Mouse (Mus musculus): ENCODE data around the gene Cabcoco1. TPM values are rescaled to one million over a fixed set of nuclear protein-coding genes. Genes with fewer than 3 reads are reported as not detected.

Cabcoco1 gene
- polyA plus RNA-seq, 1 experiment from 2014 or later = 0.51 TPM

- Histone ChIP-seq H3K4me1 (replicated peaks) (no peaks in the 10 kb centered on the region), H3K27ac (no peak overlapping the region), H3K27me3 (no peaks in the 10 kb centered on the region), H3K36me3 (no peaks in the 10 kb centered on the region), H3K9me3 (0 out of 2 replicates have a peak, but pooled peaks cover 6% of the 10 kb centered on the region), H3K4me3 (replicated peaks) (no peak overlapping the region), H3K4me2 (replicated peaks) (no peak overlapping the region), H3K9ac (replicated peaks) (no peak overlapping the region)
- WGBS = 93% methylated on average over 13 of the region's 13 CpGs
- no peak for ATAC-seq
Observed at GRCm38 (mm10) chr10:68430929-68431328, 110.8 kb downstream of the Cabcoco1 start.

DNA sequence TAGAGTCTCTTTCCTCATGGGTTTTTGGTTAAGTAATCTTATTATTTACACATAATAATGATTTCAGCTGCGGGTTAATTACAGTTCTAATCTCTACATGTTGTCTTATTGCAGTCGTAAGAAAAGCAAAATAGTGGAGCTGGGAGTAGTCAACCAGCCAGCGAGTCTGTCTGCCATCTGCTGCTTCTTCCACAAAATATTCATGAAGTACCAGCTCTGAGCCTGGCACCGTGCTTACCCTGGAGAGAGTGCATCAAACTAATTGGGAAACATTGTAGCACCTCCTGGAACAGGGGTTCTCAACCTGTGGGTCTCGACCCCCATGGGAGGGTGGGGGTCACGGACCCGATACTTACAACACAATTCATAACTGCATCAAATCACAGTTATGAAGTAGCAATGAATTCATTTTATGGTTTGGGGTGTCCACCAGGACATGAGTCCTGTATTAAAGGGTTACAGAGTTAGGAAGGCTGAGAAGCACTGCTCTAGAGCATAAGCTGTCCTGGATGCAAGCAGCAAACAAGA lies 121.2 kb downstream of the Cabcoco1 start:
- Histone ChIP-seq H3K27me3 (no peaks in the 10 kb centered on the region), H3K4me3 (replicated peaks) (no peak overlapping the region), H3K9me3 (no peaks in the 10 kb centered on the region), H3K4me1 (replicated peaks) (no peaks in the 10 kb centered on the region), H3K9ac (replicated peaks) (no peak overlapping the region), H3K4me2 (replicated peaks) (no peak overlapping the region), H3K36me3 (no peaks in the 10 kb centered on the region), H3K27ac (no peak overlapping the region)
- ATAC-seq = no peak
- WGBS = 74% methylated on average over 7 of the region's 7 CpGs

GRCm38 (mm10) chr10:68419893-68420292 lies 121.8 kb downstream of the Cabcoco1 start:
- Histone ChIP-seq H3K36me3 (no peaks in the 10 kb centered on the region), H3K9me3 (no peaks in the 10 kb centered on the region), H3K4me2 (replicated peaks) (no peak overlapping the region), H3K4me1 (replicated peaks) (no peaks in the 10 kb centered on the region), H3K27me3 (no peaks in the 10 kb centered on the region), H3K9ac (replicated peaks) (no peak overlapping the region), H3K4me3 (replicated peaks) (no peak overlapping the region), H3K27ac (no peak overlapping the region)
- no peak for ATAC-seq
- 75% methylated on average over 2 of the region's 2 CpGs for WGBS

DNA sequence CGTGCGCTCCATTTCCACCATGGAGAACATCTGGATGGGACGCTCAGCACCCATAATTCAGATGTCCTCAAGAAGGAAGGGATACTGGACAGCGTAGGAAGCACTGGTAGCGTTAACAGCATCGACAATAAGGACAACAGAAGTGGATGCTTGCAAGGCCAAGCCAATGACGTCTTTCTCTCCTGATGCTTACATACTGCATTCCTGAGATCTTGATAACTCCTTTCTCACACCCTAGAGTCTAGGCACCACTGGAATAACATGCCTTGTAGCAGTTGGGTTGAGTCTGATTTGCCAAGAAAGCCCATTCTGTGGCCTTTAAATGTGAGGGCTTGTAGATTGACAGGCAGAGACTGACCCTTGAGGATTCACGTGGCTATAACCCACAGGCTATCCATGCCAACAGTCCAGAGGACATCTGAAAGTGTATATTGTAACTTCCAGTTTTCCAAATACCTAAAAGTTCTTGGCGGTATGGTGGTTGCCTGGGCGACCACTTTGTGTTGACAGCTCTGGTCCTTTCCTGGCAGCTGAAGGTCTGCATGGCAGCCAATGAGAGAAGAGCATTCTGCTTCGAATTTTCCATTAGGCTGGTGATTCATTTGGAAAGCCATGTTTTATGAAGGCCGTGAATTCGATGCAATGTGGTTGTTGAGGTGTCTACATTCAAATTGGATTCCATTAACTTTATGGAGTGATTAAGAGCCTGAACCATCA lies 124.5 kb downstream of the Cabcoco1 start:
- Histone ChIP-seq H3K27me3 (no peaks in the 10 kb centered on the region), H3K4me1 (replicated peaks) (no peaks in the 10 kb centered on the region), H3K9me3 (no peaks in the 10 kb centered on the region), H3K36me3 (no peaks in the 10 kb centered on the region), H3K4me3 (replicated peaks) (no peak overlapping the region), H3K4me2 (replicated peaks) (no peak overlapping the region), H3K9ac (replicated peaks) (no peak overlapping the region), H3K27ac (no peak overlapping the region)
- 88% methylated on average over 13 of the region's 13 CpGs for WGBS
- no peak for ATAC-seq

DNA sequence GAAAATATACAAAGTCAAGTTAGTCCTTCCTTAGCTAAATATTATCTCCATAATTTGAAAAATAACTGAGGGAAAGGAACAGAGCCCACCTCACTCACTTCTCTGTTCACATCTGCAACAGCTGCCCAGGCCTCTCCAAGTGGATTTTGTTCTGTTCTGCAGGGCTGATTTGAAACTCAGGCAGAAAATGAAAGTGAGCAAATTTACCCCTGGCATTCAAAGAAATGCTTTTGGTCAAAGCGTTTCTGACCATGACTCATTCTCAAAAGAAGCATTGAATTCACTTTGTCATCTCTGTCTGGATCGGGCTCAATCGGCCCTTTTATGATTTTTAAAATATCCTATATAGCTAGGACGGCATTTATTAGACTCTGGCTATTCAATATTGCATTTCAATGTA lies 135.8 kb downstream of the Cabcoco1 start:
- WGBS = 84% methylated on average over 4 of the region's 4 CpGs

DNA sequence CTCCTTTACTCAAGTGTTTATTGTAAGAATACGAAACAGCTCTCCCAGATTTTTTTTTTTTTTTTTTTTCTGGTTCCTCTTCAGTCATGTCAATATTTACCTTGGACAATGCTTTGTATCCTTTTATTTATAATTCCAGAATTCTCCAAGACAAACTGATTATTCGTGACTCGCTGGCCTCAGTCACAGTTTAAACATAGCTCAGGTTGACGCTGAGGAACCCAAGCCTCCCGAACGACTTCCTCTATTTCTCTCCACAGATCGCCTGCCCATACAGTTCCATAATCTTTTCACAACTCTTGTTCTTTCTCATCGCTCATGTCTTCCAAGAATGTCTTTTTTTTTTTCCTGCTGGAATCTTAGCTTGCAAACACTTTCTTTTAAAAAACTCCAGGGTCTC lies 144.9 kb downstream of the Cabcoco1 start:
- 91% methylated on average over 8 of the region's 8 CpGs for WGBS
- no peak overlapping the region for H3K4me2 ChIP-seq (replicated peaks)
- ATAC-seq = no peak
- no peak overlapping the region for H3K9ac ChIP-seq (replicated peaks)
- no peak overlapping the region for H3K27ac ChIP-seq
- 0 out of 2 replicates have a peak, but pooled peaks cover 2% of the 10 kb centered on the region for H3K9me3 ChIP-seq
- no peaks in the 10 kb centered on the region; the same call in 1 of the 2 replicates for H3K4me1 ChIP-seq (replicated peaks)
- no peak overlapping the region for H3K4me3 ChIP-seq (replicated peaks)
- no peaks in the 10 kb centered on the region for H3K27me3 ChIP-seq
- H3K36me3 ChIP-seq = no peaks in the 10 kb centered on the region

More for the DNA sequence above, 135.8 kb downstream of the Cabcoco1 start:
- no peaks in the 10 kb centered on the region for H3K4me1 ChIP-seq (replicated peaks)
- H3K4me2 ChIP-seq (replicated peaks) = no peak overlapping the region
- H3K4me3 ChIP-seq (replicated peaks) = no peak overlapping the region
- no peak overlapping the region for H3K9ac ChIP-seq (replicated peaks)
- ATAC-seq = no peak
- H3K36me3 ChIP-seq = no peaks in the 10 kb centered on the region
- no peaks in the 10 kb centered on the region for H3K9me3 ChIP-seq
- H3K27me3 ChIP-seq = no peaks in the 10 kb centered on the region
- no peak overlapping the region for H3K27ac ChIP-seq

DNA sequence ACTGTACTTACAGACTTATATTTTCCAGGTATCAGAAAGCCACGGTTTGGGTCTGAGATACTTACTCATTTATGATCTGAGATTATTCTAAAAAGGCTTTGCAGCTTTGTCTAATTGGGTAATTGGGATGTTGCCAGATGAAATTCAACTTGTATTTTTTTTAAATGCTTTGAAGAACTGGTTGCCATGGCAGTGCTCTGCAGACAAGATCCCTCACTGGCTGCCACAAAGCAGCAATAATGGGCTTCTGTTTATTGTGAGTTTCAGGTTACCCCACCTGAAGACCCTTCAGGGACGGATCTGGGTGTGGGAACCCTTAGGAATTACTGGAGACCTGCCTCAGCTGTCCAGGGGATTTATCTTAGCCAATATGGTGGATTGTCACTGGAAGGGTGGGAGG lies 145.6 kb downstream of the Cabcoco1 start:
- H3K4me2 ChIP-seq (replicated peaks) = no peak overlapping the region
- H3K4me1 ChIP-seq (replicated peaks) = no peaks in the 10 kb centered on the region; the same call in 1 of the 2 replicates
- H3K36me3 ChIP-seq = no peaks in the 10 kb centered on the region
- 0 out of 2 replicates have a peak, but pooled peaks cover 2% of the 10 kb centered on the region for H3K9me3 ChIP-seq
- 52% methylated on average over 2 of the region's 2 CpGs for WGBS
- ATAC-seq = no peak
- H3K4me3 ChIP-seq (replicated peaks) = no peak overlapping the region
- no peaks in the 10 kb centered on the region for H3K27me3 ChIP-seq
- no peak overlapping the region for H3K27ac ChIP-seq
- no peak overlapping the region for H3K9ac ChIP-seq (replicated peaks)

DNA sequence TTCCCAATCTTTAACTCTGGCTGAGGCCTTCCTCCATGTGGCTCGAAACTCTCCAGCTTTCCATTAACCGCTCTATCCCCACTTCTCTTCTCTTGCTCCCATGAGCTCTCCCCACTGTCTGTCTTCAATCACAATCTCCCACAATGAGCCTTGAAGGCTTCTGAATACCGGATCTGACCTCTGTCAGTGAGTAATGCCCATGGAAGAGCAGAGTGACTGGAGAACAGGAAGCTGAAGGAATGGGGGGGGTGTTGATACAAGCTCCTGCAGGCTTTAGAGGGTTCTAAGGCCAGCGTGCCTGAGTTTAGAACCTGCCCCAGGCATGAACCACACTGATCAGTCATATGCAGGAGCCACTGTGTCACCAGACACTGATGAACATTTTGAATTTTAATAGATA lies 150.1 kb downstream of the Cabcoco1 start:
- WGBS = 79% methylated on average over 4 of the region's 4 CpGs
- Histone ChIP-seq H3K4me2 (replicated peaks) (no peak overlapping the region), H3K4me1 (replicated peaks) (no peaks in the 10 kb centered on the region; the same call in 1 of the 2 replicates), H3K4me3 (replicated peaks) (no peak overlapping the region), H3K9me3 (no peaks in the 10 kb centered on the region), H3K27ac (no peak overlapping the region), H3K9ac (replicated peaks) (no peak overlapping the region), H3K36me3 (no peaks in the 10 kb centered on the region), H3K27me3 (no peaks in the 10 kb centered on the region)
- ATAC-seq = no peak

GRCm38 (mm10) chr10:68388802-68389201 lies 152.9 kb downstream of the Cabcoco1 start:
- no peaks in the 10 kb centered on the region for H3K36me3 ChIP-seq
- H3K4me1 ChIP-seq (replicated peaks) = no peaks in the 10 kb centered on the region
- no peak overlapping the region for H3K4me3 ChIP-seq (replicated peaks)
- ATAC-seq = no peak
- H3K4me2 ChIP-seq (replicated peaks) = no peak overlapping the region
- no peaks in the 10 kb centered on the region for H3K9me3 ChIP-seq
- WGBS = 81% methylated on average over 4 of the region's 4 CpGs
- H3K27ac ChIP-seq = no peak overlapping the region
- no peak overlapping the region for H3K9ac ChIP-seq (replicated peaks)
- no peaks in the 10 kb centered on the region for H3K27me3 ChIP-seq

DNA sequence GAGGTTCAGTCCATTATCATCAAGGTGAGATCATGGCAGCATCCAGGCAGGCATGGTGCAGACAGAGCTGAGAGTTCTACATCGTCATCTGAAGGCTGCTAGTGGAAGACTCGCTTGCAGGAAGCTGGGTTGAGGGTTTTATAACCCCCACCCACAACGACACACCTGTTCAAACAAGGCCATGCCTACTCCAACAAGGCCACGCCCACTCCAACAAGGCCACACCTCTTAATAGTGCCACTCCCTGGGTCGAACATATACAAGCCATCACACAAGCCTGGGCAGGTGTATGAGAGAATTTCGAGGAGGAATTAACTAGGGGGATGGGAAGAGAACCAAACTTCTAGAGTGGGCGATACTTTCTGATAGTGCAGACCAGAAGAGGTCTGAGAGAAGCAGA lies 153.6 kb downstream of the Cabcoco1 start:
- no peaks in the 10 kb centered on the region for H3K36me3 ChIP-seq
- WGBS = 90% methylated on average over 7 of the region's 7 CpGs
- no peaks in the 10 kb centered on the region for H3K9me3 ChIP-seq

More for the DNA sequence above, 153.6 kb downstream of the Cabcoco1 start:
- Histone ChIP-seq H3K27ac (no peak overlapping the region), H3K9ac (replicated peaks) (no peak overlapping the region), H3K4me3 (replicated peaks) (no peak overlapping the region), H3K27me3 (no peaks in the 10 kb centered on the region), H3K4me1 (replicated peaks) (no peaks in the 10 kb centered on the region), H3K4me2 (replicated peaks) (no peak overlapping the region)
- no peak for ATAC-seq
